Mouse (Mus musculus): ENCODE results near the gene Steap2.
"Not testable (repeated sequence)": the region's sequence is repeated elsewhere in the genome, so short reads cannot be mapped to it uniquely, and the experiment has no call there.

Gene Steap2

DNA sequence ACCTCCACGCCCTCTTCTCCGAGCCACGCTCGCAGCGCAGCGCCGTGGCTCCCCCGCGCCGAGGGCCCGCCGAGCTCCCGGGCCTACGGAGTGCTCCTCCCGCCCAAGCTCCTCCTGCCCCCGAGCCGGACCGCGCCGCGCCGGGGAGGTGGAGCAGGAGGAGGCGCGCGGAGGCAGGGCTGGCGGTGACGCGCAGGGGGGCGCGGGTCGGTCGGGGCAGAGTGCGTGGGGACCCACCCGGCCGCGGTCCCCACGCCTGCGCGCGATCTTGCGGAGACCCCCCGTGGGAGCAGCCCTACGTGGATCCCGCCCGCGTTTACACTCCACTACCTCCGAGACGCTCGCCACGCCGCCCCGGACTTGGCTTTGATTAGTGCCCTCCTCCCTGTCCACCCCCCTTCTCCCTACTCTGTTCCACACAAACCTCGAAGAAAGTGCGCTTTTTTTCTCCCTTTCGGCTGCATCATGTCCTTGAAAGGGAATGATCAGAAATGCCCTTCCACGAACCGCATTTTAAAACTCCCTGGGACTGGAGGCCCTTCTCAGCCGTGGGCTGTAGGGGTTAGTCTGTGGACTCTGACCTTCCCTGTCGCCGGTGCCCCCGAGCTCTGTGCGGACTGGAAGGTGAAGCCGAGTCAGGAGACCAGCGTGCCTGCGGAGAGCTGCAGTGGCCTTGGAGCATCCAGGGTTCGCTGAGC is at the start of gene Steap2:
Gene Steap2 (minus strand): TSS at position 623 of the 698 bp plus-strand sequence.
- DNase-seq (ENCODE audit: low read depth, low spot score) = no peak

DNA sequence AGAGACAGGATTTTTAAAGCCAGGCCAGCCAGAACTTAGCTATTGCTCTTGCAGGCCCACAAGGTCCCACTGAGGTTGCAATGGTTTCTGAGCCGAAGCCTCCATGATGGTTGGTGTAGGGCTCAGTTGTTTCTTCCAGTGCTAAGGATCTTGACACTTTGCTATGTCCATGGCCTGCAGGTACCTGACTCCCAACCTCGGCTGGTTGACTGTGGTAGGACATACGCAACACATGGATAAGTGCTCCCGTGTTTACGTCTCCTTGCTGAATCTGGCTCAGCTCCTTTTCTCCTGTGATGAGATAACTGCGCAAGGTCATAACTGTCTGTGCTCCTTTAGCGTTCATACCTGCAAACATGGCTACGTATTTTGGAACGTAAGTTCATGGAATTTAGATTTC is 40.1 kb upstream of the Steap2 start:
- DNase-seq (ENCODE audit: low read depth, low spot score) = no peak

DNA sequence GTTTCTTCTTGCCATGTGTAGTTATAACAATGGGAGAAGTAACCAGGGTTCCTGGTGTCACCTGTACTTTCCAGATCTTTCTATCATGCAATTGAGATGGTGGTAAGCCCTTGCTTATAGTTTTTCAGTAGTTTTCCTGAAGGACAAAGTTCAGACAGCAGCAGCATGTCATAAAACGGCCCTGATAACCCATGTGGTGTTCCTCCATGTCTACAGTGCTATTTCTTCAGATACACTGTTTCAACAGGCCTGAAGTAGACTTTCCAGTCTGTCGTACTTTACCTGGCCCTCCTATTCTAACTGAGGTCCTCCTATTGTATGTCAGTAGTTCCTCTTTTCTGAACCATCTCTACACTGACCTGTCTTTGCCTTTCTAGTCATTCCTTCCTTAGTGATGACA is 38.5 kb upstream of the Steap2 start:
- DNase-seq (ENCODE audit: low read depth, low spot score) = no peak

DNA sequence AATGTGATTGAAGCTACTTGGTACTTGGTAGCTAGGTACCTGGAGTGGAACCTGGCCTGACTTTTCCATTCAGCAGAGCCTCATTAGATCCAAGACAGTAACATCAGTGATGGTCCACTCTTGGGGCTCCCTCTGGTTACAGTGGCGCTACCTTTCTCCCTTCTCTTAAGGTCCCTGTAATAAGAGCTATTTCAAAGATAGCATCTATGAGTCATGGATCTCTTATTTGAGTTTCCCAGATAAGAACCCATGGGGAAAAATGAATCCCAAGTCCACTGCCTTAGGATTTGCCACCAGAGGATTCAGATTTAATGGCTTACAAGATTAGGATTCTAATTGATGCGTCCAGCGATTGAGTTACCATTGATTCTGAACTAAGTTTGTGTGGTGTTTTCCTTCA is 37.8 kb upstream of the Steap2 start:
- DNase-seq (ENCODE audit: low read depth, low spot score) = no peak

DNA sequence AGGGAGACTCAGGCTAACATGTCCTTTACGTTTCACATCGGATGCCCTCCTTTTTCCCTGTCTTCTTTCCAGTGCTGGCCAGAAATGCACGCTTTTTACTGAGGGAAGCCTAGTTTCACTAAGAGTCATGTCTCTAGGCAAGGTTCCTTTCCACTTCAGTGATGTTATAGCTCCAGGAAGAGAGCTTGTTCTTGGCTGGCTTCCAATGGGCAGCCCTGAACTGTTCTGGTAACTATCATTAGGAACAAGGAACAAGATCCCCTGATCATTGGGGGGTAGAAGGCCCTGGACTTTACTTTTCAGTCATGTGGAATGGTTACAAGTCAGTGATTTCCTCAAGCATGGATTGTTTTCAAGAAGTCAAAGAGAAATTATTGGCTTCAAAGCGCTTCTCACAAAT is 35.5 kb upstream of the Steap2 start:
- DNase-seq (ENCODE audit: low read depth, low spot score) = no peak

DNA sequence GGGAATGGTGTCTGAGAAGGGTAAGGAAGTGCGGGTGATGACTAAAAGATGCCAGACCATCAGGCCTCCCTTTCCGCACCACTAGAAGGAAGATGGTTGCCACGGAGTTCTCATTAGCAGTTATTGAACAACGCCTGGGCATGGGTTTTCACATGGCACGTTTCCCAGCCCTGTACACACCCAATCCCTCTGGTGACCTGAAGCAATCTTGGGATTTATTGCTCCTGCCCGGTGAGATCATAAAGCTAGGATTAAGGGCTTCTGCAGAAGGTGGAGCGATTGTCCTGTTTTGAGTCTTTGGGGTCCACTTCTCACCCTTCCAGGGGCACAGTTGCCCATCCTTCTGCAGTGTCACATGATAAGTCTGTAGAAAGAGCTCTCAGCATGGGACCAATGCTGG is 27.8 kb upstream of the Steap2 start:
- no peak for DNase-seq (ENCODE audit: low read depth, low spot score)

DNA sequence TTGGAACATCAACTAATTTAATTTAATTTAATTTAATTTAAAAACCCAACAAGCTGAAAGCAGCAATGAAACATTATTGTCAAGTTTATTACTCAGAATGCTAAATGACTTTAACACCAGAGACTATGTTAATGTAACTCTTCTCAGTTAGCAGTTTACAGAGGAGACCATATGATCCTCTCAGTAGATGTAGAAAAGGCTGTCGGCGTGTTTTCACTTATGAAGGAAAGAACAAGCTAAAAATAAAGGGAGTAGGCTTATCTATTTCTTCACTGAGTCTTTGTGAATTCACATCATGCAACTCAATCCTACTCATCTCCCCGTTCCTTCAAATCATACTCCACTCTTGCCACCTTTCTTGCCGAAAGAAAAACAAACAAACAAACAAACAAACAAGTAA is 16.7 kb upstream of the Steap2 start:
- peak; percentile 44 for DNase-seq (ENCODE audit: low read depth, low spot score)

DNA sequence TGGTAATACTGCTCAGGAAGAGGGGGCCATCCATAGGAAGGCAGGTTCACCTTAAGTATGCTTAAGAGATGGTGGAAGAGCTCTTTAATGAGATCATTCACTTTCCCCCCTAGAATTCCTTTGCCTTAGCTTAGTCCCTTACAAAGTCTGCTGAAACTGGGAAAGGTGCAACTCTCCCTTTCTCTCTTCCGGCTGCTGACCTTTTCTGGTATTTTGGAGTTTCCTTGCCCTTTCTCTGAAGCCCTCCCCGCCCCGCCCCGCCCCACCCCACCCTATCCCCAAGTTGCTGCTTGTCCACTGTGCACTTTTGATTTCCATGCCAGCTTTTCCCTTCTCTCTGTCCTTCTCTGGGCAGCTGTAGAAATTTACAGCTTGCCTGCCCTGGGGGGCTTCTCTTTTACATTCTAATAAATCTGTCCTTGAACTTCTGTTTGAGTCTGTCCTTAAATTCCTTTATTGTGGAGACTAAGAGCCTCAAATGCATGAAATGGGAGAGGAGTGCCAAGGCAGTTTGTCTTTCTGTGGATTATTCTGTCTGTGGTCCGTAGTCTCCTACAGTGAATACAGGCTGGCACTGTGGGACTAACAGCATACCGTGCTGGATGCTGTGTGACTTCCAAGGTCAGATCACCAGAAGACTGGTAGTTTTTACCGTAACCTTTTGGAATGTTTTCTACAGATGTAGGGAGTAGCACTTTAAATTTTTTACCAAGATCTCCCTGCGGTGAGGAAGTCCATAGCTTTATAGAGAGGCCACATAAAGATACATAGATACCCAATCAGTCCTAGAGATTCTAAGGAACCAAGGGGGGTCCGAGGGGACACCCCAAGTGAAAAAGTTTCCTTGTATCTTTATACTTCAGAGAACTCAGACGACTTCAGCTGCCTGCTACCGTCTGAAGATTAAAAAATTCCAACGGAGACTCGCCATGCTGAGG is 13.2 kb upstream of the Steap2 start:
- DNase-seq (ENCODE audit: low read depth, low spot score) = no peak

DNA sequence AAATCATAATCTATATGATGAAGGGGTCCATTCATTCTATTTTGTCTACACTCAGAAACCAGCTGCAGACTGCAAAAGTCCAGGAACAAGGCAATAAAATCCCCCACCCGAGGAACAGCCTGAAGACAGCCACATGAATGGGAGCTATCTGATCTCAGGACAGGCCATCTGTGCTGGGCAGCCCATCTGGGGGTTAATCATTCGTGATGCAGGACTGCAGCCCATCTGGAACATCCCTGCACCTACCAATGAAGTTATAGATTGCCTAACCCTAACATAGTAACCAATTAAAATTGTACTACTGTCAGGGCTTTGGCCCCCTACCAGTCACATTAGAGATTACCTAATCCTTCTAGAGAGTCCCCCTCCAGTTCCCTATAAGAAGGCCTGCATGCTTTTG is 10.6 kb upstream of the Steap2 start:
- DNase-seq (ENCODE audit: low read depth, low spot score) = no peak

DNA sequence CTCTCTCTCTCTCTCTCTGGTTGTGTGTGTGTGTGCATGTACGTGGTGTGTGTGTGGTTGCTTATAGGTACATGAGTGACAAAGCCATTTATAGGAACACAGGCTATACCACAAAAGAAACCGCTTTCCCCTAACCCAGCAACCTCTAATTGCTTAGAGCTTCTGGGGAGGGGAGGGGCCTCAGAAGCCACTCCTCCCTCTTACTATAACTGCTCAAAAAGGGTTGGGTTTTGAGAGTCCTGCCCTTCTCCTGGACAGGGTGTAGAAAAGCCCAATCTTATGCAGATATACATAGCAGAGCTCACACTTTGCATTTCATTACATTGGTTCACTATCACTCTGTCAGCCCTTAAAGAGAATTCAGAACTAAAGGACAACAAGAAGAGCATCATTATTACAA is 6.0 kb upstream of the Steap2 start:
- DNase-seq (ENCODE audit: low read depth, low spot score) = no peak

DNA sequence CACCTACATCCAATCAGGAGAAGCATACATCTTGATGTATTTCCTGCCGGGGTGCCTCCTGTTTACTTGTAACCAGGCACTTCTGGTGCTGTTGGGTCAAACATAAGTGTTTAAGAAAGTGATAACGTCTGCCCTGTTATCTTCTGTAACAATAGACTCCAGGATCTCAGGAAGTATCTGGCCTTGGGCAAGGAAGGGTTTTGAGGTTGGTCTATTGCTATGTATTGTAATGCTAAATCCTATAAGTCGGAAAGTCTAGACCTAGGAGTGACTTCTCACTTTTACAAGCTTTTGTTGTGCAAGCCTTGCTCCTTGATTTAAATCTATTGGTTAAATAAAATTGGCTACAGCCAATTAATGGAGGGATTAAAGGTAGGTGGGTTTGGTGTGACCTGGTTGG is 4.5 kb upstream of the Steap2 start:
- no peak for DNase-seq (ENCODE audit: low read depth, low spot score)

DNA sequence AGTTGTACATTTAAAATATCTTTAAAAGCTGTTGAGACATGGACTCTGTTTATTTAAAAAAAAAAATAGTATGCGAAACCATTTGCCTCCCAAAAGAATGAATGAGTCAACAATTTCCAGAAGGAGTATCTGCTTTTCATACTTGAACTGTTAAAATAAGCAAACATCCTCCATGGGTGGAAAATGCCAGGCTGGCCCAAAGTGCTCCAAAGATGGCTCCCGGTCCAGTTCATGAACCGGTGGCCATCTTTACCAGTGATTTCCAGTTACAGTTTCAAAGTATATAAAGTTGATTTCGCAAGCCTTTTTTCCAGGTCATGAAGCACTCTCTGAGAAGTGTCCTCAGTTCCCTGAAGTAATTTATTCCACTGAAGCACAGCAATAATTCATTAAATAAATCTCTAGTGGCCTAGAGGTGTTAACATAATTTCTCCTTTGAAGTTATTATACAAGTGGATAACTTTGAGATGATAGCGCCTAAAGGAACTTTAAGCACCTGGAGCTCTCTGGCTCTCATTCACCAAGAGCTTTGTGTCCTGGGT is 1.1 kb upstream of the Steap2 start:
- DNase-seq (ENCODE audit: low read depth, low spot score) = no peak

DNA sequence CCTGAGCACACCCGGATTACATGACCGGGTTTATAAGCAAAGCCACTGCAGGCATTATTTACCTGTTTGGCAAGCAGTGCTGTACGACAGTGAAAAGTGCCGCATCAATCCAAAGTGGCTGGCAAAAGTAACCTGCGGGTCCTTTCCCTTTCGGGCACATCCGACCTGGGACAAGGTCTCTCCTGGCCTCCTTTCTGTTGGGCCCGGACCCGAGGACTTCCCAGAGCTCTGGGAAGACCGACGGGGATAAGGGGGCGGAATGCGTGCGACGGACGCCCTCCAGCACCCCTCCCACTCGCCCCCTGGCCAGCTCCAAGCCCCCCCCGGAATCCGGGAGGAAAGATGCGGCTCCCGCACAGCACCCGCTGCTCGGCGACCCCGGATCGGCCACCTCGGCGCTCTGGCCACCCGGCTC is 830 bp downstream of the Steap2 start:
- DNase-seq (ENCODE audit: low read depth, low spot score) = no peak

DNA sequence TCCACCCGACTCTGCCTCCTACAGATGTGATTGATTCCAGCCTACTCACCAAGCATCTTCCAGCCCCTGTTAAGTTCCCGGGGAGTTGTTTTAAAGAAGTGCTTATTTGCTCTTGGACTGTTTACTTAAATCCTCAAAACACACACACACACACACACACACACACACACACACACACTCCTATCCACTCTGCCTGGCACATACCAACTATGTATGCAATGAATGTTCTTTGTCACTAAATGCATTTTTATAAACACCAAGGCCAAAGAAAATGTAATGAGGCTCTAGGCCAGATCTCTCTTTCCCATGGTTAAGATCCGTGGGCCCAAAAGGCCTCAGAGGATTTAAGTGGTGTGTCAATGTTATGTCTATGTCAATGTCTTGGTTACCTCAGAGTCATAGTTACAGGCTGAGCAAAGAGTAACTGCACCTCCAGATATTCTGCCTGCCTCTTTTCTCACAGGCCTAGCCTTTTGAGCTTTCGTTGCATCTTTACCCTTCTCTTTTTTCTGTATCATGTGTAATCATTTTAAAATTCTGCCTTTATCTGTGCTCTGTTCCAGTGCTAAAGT is 2.1 kb downstream of the Steap2 start:
- DNase-seq (ENCODE audit: low read depth, low spot score) = no peak

DNA sequence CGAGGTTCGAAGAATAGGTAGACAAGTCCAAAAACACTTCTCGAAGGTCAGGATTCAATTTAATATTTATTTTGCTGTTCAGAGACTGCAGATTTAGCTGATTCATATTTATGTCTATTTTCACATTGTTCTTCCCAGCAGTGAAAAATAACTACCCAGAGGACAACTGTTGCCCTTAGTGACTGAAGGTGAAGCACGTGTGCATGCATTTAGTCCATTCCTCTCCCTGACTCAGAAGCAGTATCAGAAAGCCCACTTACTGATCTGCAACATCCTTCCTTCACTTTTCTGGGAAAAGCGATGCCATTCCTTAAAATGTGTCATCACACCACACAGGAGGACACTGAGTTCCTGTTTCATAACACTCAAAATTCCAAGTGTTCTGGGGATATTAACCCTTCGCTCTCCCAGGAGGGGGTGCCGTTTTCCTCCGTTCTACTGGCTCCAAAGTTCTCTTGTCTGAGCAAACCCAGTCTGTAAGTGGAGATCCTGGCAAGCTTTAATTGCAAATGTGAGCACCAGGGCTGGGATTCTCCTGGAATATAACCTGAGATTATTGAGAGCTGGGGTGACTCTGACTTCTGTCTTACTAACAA is 5.3 kb downstream of the Steap2 start:
- DNase-seq (ENCODE audit: low read depth, low spot score) = no peak

DNA sequence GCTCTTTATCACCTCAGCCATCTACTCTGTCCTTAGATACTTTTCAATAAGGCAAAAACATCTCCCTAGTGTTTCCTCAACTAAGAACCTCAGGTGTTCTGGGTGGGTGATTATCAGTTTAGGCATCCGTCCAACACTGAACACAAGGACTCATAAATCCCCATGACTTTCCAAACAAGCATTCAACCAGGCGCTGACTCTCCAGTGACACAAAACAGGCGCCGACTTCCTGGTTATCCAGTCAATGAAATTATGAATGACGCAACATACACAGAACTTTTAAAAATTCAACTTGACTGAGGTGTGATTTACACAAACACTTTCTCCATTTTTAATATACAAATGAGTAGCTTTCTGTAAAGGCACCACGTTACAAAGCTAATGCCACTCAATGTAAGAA is 6.2 kb downstream of the Steap2 start:
- no peak for DNase-seq (ENCODE audit: low read depth, low spot score)

DNA sequence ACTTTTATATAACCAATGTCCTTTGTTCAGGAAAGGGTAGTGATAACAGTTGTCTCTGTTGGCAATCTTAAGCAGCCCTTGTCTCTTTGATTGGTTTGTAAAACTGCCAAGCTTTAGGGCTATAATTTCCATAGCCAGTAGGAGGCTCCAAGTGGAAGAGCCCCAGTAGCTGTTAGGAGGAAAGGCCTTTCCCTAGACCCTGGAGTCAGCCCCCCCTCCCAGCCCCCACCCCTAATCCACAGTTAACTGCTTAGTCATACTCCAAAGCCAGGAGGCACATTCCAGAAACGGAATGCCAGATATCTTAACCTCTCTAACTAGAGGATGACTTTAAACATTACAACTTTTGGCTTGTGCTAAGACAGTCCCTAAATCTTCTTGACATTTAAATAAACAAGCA is 7.4 kb downstream of the Steap2 start:
- DNase-seq (ENCODE audit: low read depth, low spot score) = no peak

DNA sequence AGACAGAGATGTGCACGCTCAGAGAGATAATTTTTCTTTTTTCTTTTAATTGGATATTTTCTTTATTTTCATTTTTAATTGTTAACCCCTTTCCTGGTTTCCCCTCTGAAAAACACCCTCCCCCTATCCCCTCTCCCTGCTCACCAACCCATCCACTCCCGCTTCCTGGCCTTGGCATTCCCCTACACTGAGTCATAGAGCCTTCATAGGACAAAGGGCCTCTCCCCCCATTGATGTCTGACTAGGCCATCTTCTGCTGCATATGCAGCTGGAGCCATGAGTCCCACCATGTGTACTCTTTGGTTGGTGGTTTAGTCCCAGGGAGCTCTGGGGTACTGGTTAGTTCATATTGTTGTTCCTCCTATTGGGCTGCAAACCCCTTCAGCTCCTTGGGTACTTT is 9.4 kb downstream of the Steap2 start:
- DNase-seq (ENCODE audit: low read depth, low spot score) = not testable (repeated sequence)

DNA sequence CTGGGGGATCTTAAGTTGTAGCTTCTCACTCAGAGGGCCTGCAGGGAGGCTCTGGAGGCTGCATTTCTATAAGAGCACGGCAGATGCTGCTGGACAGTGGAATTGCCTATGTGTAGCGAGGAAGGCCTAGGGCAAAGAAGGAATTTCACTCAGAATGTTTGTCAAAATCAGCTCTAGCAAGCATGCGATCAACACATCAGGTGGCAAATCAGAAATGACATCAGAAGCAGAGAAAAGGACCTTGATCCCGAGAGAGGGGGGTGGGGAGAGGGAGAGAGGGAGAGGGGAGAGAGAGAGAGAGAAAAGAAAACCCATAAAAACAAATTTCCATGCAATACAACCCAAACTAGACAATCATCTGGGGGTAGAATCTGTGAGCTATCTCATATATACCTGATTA is 11.1 kb downstream of the Steap2 start:
- DNase-seq (ENCODE audit: low read depth, low spot score) = no peak

DNA sequence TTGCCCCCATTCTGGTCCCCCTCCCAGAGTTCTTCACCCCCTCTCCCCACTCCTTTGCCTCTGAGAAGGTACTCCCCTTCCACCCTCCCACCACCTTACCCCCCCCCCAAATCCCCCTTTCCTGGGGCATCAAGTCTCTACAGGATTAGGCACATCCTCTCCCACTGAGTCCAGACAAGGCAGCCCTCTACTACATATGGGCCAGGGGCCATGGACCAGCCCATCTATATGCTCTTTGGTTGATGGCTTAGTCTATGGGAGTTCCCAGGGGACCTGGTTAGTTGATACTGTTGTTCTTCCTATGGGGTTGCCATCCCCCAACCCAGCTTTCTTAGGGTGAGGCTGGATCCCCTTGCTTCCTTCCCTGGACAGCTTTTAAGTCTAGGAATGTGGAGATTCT is 14.9 kb downstream of the Steap2 start:
- no peak for DNase-seq (ENCODE audit: low read depth, low spot score)

DNA sequence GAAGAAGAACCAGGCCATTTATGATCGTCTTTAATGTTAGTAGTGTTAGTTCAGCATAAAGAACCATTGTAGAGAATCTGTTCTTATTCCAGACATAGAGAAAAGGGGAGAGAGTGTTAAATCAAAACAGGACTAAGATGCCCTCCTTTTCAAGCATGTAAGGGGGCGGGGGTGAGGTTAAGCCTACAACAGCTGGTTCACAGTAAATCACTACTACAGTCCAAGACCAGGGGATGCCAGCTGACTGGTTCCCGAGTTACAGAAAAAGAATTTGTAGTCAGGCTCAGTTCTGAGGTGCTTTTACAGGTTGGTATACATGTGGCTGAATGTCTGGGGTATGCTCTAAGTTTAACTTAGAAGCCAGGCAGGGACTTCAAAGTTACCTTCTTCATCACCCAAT is 18.3 kb downstream of the Steap2 start:
- no peak for DNase-seq (ENCODE audit: low read depth, low spot score)

DNA sequence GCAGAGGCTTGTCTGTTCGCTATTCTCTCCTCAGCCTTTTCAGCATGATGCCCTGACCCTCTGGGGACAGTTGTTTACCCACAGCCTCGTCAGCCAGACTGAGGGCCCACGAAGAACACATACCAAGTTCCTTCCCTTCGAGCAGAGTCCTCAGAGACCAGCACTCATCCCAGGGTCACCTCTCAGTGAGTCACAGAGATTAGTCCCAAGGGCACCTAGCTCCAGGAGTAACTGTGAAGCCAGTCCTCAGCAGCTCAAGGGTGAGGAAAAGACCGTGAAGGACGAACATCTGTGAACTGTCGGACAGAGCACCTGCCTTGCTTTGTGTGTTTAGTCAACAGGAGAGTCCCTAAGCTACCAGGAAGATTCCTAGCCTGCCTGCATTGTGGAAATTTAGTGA is 25.5 kb downstream of the Steap2 start:
- DNase-seq (ENCODE audit: low read depth, low spot score) = no peak
